Mouse (Mus musculus): Measurements from ENCODE around the gene Mroh3. TPM values are rescaled to one million over a fixed set of nuclear protein-coding genes. Genes with fewer than 3 reads are reported as not detected.

Gene Mroh3
- polyA plus RNA-seq, 1 experiment from 2014 or later, result not detected

GRCm38 (mm10) chr1:136220037-136220871 is 7.6 kb upstream of the Mroh3 start:
- Histone ChIP-seq H3K9ac (no peak overlapping the region), H3K4me2 (no peak overlapping the region), H3K9me3 (ENCODE audit: low read depth, low read length) (no peaks in the 10 kb centered on the region), H3K4me3 (ENCODE audit: low read depth, low read length) (no peak overlapping the region), H3K27me3 (ENCODE audit: insufficient read depth, low read length) (no peaks in the 10 kb centered on the region), H3K4me1 (ENCODE audit: insufficient read depth) (peaks cover 3% of the 10 kb centered on the region; the same call in 1 of the 2 replicates), H3K27ac (ENCODE audit: low read depth) (no peak overlapping the region; the same call in 1 of the 2 replicates), H3K36me3 (ENCODE audit: insufficient read depth) (peaks cover 66% of the 10 kb centered on the region)
- 56% methylated on average over 10 of the region's 10 CpGs for WGBS
- DNase-seq (peak; percentile 52), ATAC-seq (ENCODE audit: insufficient read depth) (no peak)
- TF ChIP-seq CTCF (IDR thresholded peaks at IDR 0.05; ENCODE audit: low read depth), result no peak

GRCm38 (mm10) chr1:136214304-136214703 is 1.7 kb upstream of the Mroh3 start:
- H3K4me1 ChIP-seq (ENCODE audit: insufficient read depth), result no peaks in the 10 kb centered on the region
- no peak for ATAC-seq (ENCODE audit: insufficient read depth)
- peaks cover 46% of the 10 kb centered on the region for H3K36me3 ChIP-seq (ENCODE audit: insufficient read depth)
- no peak for TF ChIP-seq CTCF (IDR thresholded peaks at IDR 0.05; ENCODE audit: low read depth)
- 66% methylated on average over 15 of the region's 15 CpGs for WGBS
- H3K9me3 ChIP-seq (ENCODE audit: low read depth, low read length), result no peaks in the 10 kb centered on the region
- H3K27me3 ChIP-seq (ENCODE audit: insufficient read depth, low read length), result no peaks in the 10 kb centered on the region
- H3K27ac ChIP-seq (ENCODE audit: low read depth), result no peak overlapping the region
- H3K4me3 ChIP-seq (ENCODE audit: low read depth, low read length), result no peak overlapping the region
- H3K4me2 ChIP-seq, result no peak overlapping the region
- DNase-seq, result no peak
- H3K9ac ChIP-seq, result no peak overlapping the region

- Histone ChIP-seq H3K36me3 (ENCODE audit: insufficient read depth) (no peaks in the 10 kb centered on the region), H3K4me3 (ENCODE audit: low read depth, low read length) (no peak overlapping the region), H3K9me3 (ENCODE audit: low read depth, low read length) (no peaks in the 10 kb centered on the region), H3K27ac (ENCODE audit: low read depth) (no peak overlapping the region), H3K9ac (no peak overlapping the region), H3K27me3 (ENCODE audit: insufficient read depth, low read length) (no peaks in the 10 kb centered on the region), H3K4me2 (no peak overlapping the region), H3K4me1 (ENCODE audit: insufficient read depth) (no peaks in the 10 kb centered on the region)
- no peak for ATAC-seq (ENCODE audit: insufficient read depth)
- no peak for TF ChIP-seq CTCF (IDR thresholded peaks at IDR 0.05; ENCODE audit: low read depth)
- WGBS, result 88% methylated on average over 5 of the region's 5 CpGs
- DNase-seq, result no peak
Measured at GRCm38 (mm10) chr1:136190033-136190432, 22.6 kb downstream of the Mroh3 start.

- no peak for ATAC-seq (ENCODE audit: insufficient read depth)
- Histone ChIP-seq H3K36me3 (ENCODE audit: insufficient read depth) (peaks cover 11% of the 10 kb centered on the region; the same call in 1 of the 2 replicates), H3K9me3 (ENCODE audit: low read depth, low read length) (no peaks in the 10 kb centered on the region), H3K27me3 (ENCODE audit: insufficient read depth, low read length) (no peaks in the 10 kb centered on the region), H3K27ac (ENCODE audit: low read depth) (no peak overlapping the region), H3K9ac (no peak overlapping the region), H3K4me1 (ENCODE audit: insufficient read depth) (no peaks in the 10 kb centered on the region), H3K4me2 (no peak overlapping the region), H3K4me3 (ENCODE audit: low read depth, low read length) (no peak overlapping the region)
- no peak for TF ChIP-seq CTCF (IDR thresholded peaks at IDR 0.05; ENCODE audit: low read depth)
- 40% methylated on average over 2 of the region's 2 CpGs for WGBS
- no peak for DNase-seq
Measured at GRCm38 (mm10) chr1:136179511-136180001, 33.1 kb downstream of the Mroh3 start.

GRCm38 (mm10) chr1:136178741-136179140 is 33.9 kb downstream of the Mroh3 start:
- Histone ChIP-seq H3K27ac (ENCODE audit: low read depth) (no peak overlapping the region), H3K36me3 (ENCODE audit: insufficient read depth) (peaks cover 11% of the 10 kb centered on the region; the same call in 1 of the 2 replicates), H3K4me3 (ENCODE audit: low read depth, low read length) (no peak overlapping the region), H3K27me3 (ENCODE audit: insufficient read depth, low read length) (no peaks in the 10 kb centered on the region), H3K9ac (no peak overlapping the region), H3K4me2 (no peak overlapping the region), H3K4me1 (ENCODE audit: insufficient read depth) (no peaks in the 10 kb centered on the region; the same call in 1 of the 2 replicates), H3K9me3 (ENCODE audit: low read depth, low read length) (no peaks in the 10 kb centered on the region)
- ATAC-seq (ENCODE audit: insufficient read depth), result no peak
- DNase-seq, result no peak
- TF ChIP-seq CTCF (IDR thresholded peaks at IDR 0.05; ENCODE audit: low read depth), result no peak
- 45% methylated on average over 6 of the region's 6 CpGs for WGBS

GRCm38 (mm10) chr1:136177085-136177484 is 35.5 kb downstream of the Mroh3 start:
- H3K27ac ChIP-seq (ENCODE audit: low read depth), result no peak overlapping the region
- DNase-seq (no peak), ATAC-seq (ENCODE audit: insufficient read depth) (no peak)
- H3K27me3 ChIP-seq (ENCODE audit: insufficient read depth, low read length), result no peaks in the 10 kb centered on the region
- no peak overlapping the region for H3K4me2 ChIP-seq
- no peaks in the 10 kb centered on the region for H3K9me3 ChIP-seq (ENCODE audit: low read depth, low read length)
- 64% methylated on average over 2 of the region's 2 CpGs for WGBS
- no peak overlapping the region for H3K4me3 ChIP-seq (ENCODE audit: low read depth, low read length)
- TF ChIP-seq CTCF (IDR thresholded peaks at IDR 0.05; ENCODE audit: low read depth), result no peak
- H3K36me3 ChIP-seq (ENCODE audit: insufficient read depth), result peaks cover 14% of the 10 kb centered on the region; the same call in 1 of the 2 replicates
- H3K4me1 ChIP-seq (ENCODE audit: insufficient read depth), result no peaks in the 10 kb centered on the region; the same call in 1 of the 2 replicates
- H3K9ac ChIP-seq, result no peak overlapping the region

GRCm38 (mm10) chr1:136175183-136175582 is 37.4 kb downstream of the Mroh3 start:
- no peak overlapping the region for H3K4me2 ChIP-seq
- peak; percentile 78 for DNase-seq
- no peaks in the 10 kb centered on the region for H3K9me3 ChIP-seq (ENCODE audit: low read depth, low read length)
- ATAC-seq (ENCODE audit: insufficient read depth), result peak; percentile 25; the same call in 1 of the 2 replicates
- H3K9ac ChIP-seq, result no peak overlapping the region
- WGBS, result 32% methylated on average over 6 of the region's 6 CpGs
- H3K4me1 ChIP-seq (ENCODE audit: insufficient read depth), result no peaks in the 10 kb centered on the region; the same call in 1 of the 2 replicates
- H3K4me3 ChIP-seq (ENCODE audit: low read depth, low read length), result no peak overlapping the region
- H3K27ac ChIP-seq (ENCODE audit: low read depth), result no peak overlapping the region
- peaks cover 22% of the 10 kb centered on the region for H3K36me3 ChIP-seq (ENCODE audit: insufficient read depth)
- no peaks in the 10 kb centered on the region for H3K27me3 ChIP-seq (ENCODE audit: insufficient read depth, low read length)
- peak; percentile 82 for TF ChIP-seq CTCF (IDR thresholded peaks at IDR 0.05; ENCODE audit: low read depth)

Data from lung, embryonic 14.5 days (tissue).